Mouse (Mus musculus): Measurements from ENCODE around the gene Susd4.

- TF ChIP-seq POLR2A (IDR thresholded peaks at IDR 0.05; ENCODE audit: low read depth, low read length) (no peak), CTCF (IDR thresholded peaks at IDR 0.05; ENCODE audit: extremely low read depth, insufficient read depth, insufficient read length, insufficient replicate concordance) (no peak)
These were observed 31.0 kb upstream of the Susd4 start for GRCm38 (mm10) chr1:182732695-182733094.

Data from spleen, adult 2 months (tissue).